Mouse (Mus musculus): ENCODE results near the gene Ano2.

Gene Ano2

GRCm38 (mm10) chr6:125743203-125744100 is 53.2 kb downstream of the Ano2 start:
- DNase-seq (ENCODE audit: low spot score in 2 of 2) = no peak

GRCm38 (mm10) chr6:125747322-125747930 is 57.2 kb downstream of the Ano2 start:
- no peak for DNase-seq (ENCODE audit: low spot score in 2 of 2)

- no peak for DNase-seq (ENCODE audit: low spot score in 2 of 2)
Measured at GRCm38 (mm10) chr6:125748646-125749045, 58.4 kb downstream of the Ano2 start.

- DNase-seq (ENCODE audit: low spot score in 2 of 2) = no peak
Measured at GRCm38 (mm10) chr6:125762851-125763519, 72.8 kb downstream of the Ano2 start.

GRCm38 (mm10) chr6:125773256-125773655 is 83.0 kb downstream of the Ano2 start:
- DNase-seq (ENCODE audit: low spot score in 2 of 2) = no peak

- no peak for DNase-seq (ENCODE audit: low spot score in 2 of 2)
Measured at GRCm38 (mm10) chr6:125776291-125776690, 86.1 kb downstream of the Ano2 start.

- no peak for DNase-seq (ENCODE audit: low spot score in 2 of 2)
Measured at GRCm38 (mm10) chr6:125802954-125803353, 112.7 kb downstream of the Ano2 start.

GRCm38 (mm10) chr6:125803364-125804011 is 113.3 kb downstream of the Ano2 start:
- DNase-seq (ENCODE audit: low spot score in 2 of 2) = no peak

- no peak for DNase-seq (ENCODE audit: low spot score in 2 of 2)
Measured at GRCm38 (mm10) chr6:125808996-125809649, 118.9 kb downstream of the Ano2 start.

- DNase-seq (ENCODE audit: low spot score in 2 of 2) = no peak
Measured at GRCm38 (mm10) chr6:125811395-125811794, 121.2 kb downstream of the Ano2 start.

GRCm38 (mm10) chr6:125838121-125838520 is 147.9 kb downstream of the Ano2 start:
- DNase-seq (ENCODE audit: low spot score in 2 of 2) = no peak

GRCm38 (mm10) chr6:125841284-125841683 is 151.1 kb downstream of the Ano2 start:
- DNase-seq (ENCODE audit: low spot score in 2 of 2) = no peak

- no peak for DNase-seq (ENCODE audit: low spot score in 2 of 2)
Measured at GRCm38 (mm10) chr6:125851196-125851595, 161.0 kb downstream of the Ano2 start.

GRCm38 (mm10) chr6:125858294-125858693 is 168.1 kb downstream of the Ano2 start:
- no peak for DNase-seq (ENCODE audit: low spot score in 2 of 2)

GRCm38 (mm10) chr6:125868516-125868915 is 178.3 kb downstream of the Ano2 start:
- no peak for DNase-seq (ENCODE audit: low spot score in 2 of 2)

- DNase-seq (ENCODE audit: low spot score in 2 of 2) = no peak
Measured at GRCm38 (mm10) chr6:125871482-125871881, 181.3 kb downstream of the Ano2 start.

GRCm38 (mm10) chr6:125874742-125875141 is 184.5 kb downstream of the Ano2 start:
- DNase-seq (ENCODE audit: low spot score in 2 of 2) = no peak

GRCm38 (mm10) chr6:125876884-125877283 is 186.7 kb downstream of the Ano2 start:
- no peak for DNase-seq (ENCODE audit: low spot score in 2 of 2)

- no peak for DNase-seq (ENCODE audit: low spot score in 2 of 2)
Measured at GRCm38 (mm10) chr6:125878671-125879070, 188.5 kb downstream of the Ano2 start.

GRCm38 (mm10) chr6:125879306-125879705 is 189.1 kb downstream of the Ano2 start:
- no peak for DNase-seq (ENCODE audit: low spot score in 2 of 2)

- no peak for DNase-seq (ENCODE audit: low spot score in 2 of 2)
Measured at GRCm38 (mm10) chr6:125888596-125888995, 198.4 kb downstream of the Ano2 start.

- no peak for DNase-seq (ENCODE audit: low spot score in 2 of 2)
Measured at GRCm38 (mm10) chr6:125894340-125894739, 204.1 kb downstream of the Ano2 start.
